Mouse (Mus musculus) hindlimb bud, embryonic 11.5 days (tissue): ENCODE data around the gene 2310057N15Rik.
A peak's percentile ranks its signal among the peaks of the same experiment; 100 is the strongest.
"Not testable (repeated sequence)": the region's sequence is repeated elsewhere in the genome, so short reads cannot be mapped to it uniquely, and the experiment has no call there.

Source experiments
- DNase-seq: peaks from one replicate; pipeline ENCODE4 v3.0.0-alpha.2; 2012; ENCODE audit warnings: low read depth, low spot score; ENCODE audit errors: extremely low spot score

The 2310057N15Rik gene

GRCm38 (mm10) chr16:88774106-88774505 is at the start of gene 2310057N15Rik:
2310057N15Rik (minus strand) TSS chr16:88774206.
- DNase-seq = no peak

DNA sequence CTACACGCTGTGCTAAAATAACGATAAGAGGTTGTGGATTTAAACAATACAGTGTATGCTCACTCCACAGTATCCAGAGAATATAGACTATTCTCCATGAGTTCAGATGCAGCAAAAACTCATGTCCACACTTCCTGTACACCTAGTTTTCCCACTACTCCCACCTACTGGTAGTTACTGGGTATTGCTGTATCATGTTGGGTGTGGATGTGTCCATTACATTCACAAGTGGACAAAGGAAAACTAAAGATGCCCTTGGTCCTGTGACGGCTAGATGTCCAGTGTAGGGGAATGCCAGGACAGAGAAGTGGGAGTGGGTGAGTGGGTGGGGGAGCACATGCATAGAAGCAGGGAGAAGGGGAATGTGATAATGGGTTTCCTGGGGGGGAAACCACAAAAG is 49.7 kb upstream of the 2310057N15Rik start:
- DNase-seq = peak; percentile 42

DNA sequence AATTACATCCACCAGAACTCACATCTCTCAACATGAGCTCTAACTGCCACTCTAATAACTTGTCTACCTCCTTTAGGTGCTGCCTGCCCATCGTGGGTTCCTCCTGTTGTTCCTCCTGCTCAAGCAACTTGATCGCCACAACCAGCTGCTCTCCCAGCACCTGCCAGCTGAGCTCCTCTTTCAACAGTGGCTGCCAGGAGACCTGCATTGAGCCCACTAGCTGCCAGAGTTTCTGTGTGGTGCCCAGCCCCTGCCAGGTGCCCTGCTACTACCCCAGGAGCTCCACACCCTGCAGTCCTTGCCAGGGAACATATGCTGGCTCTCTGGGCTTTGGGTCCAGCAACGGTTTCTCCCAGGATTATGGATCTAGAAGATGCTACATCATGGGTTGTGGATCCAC is 46.1 kb upstream of the 2310057N15Rik start, which contains the start of gene Krtap15:
Gene Krtap15 (plus strand): TSS at position 150 of the 400 bp plus-strand sequence.
- DNase-seq = no peak

DNA sequence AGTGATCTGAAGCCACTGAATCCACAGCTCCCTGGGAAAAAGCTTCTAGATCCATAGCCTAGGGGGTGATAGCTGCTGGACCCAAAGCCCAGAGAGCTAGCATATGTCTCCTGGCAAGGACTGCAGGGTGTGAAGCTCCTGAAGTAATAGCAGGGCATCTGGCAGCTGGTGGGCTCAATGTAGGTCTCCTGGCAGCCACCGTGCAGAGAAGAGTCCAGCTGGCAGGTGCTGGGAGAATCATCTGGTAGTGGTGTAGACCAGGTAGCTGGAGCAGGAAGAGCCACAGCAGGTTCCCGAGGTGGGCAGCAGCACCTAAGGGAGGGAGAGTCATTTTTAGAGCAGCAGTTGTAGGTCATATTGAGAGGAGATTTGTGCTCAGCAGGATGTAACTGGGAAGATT is 37.8 kb upstream of the 2310057N15Rik start, which contains the start of gene Gm20741:
Gene Gm20741 (minus strand): TSS at position 394 of the 400 bp plus-strand sequence.
- DNase-seq = no peak

GRCm38 (mm10) chr16:88786786-88787185 is 12.8 kb upstream of the 2310057N15Rik start:
- DNase-seq = no peak

DNA sequence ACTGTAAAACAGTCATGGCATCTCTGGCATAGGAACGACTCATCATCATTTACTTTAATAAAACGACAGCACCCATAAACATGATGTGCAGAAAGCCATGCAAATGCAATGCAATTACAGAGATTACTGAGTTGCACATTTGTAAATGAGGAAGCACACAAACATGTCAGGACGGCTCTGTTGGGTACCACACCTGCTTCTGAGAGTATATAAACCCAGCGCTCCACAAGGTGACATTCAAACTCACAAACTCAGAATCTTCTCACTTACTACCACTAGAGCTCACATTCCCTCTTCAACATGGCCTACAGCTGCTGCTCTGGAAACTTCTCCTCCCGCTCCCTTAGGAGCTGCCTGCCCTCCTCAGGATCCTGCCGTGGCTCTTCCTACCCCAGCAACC is 3.6 kb upstream of the 2310057N15Rik start, which contains the start of gene Gm5965:
Gene Gm5965 (plus strand): TSS at position 301 of the 400 bp plus-strand sequence.
- DNase-seq = no peak

- DNase-seq = not testable (repeated sequence)
These were observed 15.5 kb downstream of the 2310057N15Rik start, which contains the start of gene 2310034C09Rik for GRCm38 (mm10) chr16:88758547-88758946. 2310034C09Rik (plus strand) TSS chr16:88758847.

DNA sequence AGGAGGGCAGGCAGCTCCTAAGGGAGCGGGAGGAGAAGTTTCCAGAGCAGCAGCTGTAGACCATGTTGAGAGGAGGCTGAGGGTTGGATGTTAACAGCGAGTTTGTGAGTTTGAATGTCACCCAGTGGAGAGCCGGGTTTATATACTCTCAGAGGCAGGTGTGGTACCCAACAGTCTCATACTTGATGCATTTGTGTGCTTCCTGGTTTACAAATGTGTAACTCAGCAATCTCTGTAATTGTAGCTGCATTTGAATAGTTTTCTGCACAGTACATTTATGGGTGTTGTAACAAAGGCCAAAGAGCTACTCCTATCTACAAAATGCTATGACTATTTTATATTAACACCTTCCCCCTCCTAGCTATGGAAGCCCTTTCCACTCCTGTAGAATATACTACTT is 22.5 kb downstream of the 2310057N15Rik start, which contains the start of gene Krtap13:
Gene Krtap13 (minus strand): TSS at position 101 of the 400 bp plus-strand sequence.
- not testable (repeated sequence) for DNase-seq

GRCm38 (mm10) chr16:88747943-88748342 is 26.1 kb downstream of the 2310057N15Rik start:
- DNase-seq = no peak

DNA sequence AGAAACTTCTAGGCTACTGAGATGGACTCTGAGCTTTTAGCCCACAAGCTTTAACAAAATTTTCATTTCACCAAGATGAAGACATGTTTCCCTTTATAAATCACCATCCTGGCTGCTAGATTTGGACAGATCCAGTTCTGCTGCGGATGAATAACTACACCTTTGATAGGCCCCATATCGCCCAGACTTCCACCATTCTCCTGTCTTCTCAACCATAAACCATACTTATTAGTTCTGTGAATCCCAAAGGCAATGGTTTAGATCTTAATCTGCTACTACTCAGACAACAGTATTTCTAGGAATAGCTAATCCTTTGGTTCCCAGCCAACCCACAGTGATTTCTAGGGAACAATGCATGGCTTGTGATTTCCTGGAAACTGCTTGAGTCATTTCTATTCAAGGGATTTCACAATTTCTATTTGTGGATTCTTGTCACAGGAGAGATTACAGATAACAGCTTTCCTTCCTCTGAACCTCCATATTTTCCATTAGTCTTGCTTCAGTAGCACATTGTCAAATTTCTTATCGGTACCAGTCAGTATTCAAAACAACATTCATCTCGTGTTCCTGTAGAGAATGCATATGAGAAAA is 29.2 kb downstream of the 2310057N15Rik start:
- DNase-seq = no peak

- no peak for DNase-seq
These were observed 38.6 kb downstream of the 2310057N15Rik start for GRCm38 (mm10) chr16:88735391-88735790.

DNA sequence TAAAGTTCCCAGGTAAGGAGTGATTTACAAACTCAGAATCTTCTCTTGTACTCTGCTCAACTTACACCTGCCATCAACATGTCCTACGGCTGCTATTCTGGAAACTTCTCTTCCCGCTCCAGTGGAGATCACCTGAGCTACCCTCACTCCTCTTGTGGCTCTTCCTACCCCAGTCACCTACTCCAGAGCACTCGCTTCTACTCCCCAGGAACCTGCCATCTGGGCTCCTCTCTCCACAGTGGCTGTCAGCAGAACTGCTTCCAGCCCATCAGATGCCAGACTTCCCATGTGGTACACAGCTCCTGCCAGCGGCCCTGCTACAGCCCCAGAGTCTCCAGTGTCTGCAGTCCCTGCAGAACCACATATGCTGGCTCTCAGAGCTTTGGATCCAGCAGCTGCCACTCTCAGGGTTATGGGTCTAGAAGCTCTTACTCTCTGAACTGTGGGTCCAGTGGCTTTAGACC is 45.2 kb downstream of the 2310057N15Rik start, which contains the start of gene Krtap13-1:
Gene Krtap13-1 (plus strand): TSS at position 51 of the 464 bp plus-strand sequence.
- DNase-seq = no peak
